Mouse (Mus musculus) ES-CJ7 (cell line): ENCODE measurements at regions not wholly inside any gene's neighbourhood (a gene's known extent, or its start where the extent isn't known, plus 50 kb on each side); places are given as distances from the start of the nearest gene placed in this dataset.

Source experiments
- DNase-seq: peaks from one replicate; pipeline ENCODE4 v3.0.0; 2011; ENCODE audit warnings: low read depth, low spot score

DNA sequence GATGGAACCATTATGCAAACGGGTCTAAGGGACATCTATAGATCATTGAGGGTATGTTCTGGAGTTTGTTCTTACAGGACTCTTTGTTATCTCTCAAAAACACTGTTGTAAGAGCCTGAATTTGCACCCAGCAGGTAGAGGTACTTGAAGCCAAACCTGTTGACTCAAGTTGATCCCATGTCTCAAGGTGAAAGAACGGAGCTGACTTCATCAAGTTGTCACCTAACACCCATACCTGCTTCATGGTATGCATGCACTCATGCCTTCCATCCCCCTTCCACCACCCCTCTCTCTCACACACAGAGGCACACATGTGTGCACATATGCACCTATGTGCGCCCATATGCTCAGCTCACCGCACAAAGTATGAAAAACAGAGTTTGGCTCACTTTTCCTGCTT is 189.0 kb downstream of the Ttll7 start:
- DNase-seq = no peak

DNA sequence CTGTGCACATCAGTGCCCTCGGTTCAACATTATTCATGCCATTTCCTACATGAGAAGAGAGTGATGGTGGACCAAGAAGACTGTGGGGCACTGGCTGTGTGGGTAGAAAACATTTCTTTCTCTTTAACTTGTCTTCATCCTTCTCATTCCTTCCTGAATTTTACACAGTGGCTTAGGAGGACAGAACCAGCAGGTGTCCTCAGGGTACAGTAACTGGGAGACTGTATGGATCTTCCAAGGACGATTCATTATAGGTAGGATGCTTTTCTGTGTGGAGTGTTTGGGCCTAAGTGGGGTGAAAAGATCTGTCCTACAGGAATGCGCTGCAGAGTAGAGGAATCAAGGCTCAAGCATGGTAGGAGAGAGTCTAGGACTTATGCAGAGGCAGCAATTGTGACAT is 190.7 kb downstream of the Ttll7 start:
- DNase-seq = no peak

DNA sequence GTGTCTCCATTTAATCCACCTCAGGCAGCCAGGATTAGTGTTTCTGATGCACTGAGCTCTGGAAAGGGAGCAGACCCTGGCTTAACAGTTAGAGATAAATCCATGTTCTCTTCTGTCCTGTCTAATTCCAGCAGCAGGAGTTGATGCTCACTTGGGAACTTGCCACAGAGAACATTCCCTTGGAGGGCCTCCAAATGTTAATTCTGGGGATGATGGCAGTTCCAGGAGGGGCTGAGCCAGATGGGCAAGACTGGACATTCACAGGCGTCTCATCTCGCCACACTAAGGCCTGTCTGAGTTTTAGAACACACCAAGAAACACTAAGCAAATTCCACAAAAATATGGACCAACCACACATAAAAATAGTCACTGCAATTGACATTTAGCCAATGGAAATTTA is 194.5 kb downstream of the Ttll7 start:
- no peak for DNase-seq

DNA sequence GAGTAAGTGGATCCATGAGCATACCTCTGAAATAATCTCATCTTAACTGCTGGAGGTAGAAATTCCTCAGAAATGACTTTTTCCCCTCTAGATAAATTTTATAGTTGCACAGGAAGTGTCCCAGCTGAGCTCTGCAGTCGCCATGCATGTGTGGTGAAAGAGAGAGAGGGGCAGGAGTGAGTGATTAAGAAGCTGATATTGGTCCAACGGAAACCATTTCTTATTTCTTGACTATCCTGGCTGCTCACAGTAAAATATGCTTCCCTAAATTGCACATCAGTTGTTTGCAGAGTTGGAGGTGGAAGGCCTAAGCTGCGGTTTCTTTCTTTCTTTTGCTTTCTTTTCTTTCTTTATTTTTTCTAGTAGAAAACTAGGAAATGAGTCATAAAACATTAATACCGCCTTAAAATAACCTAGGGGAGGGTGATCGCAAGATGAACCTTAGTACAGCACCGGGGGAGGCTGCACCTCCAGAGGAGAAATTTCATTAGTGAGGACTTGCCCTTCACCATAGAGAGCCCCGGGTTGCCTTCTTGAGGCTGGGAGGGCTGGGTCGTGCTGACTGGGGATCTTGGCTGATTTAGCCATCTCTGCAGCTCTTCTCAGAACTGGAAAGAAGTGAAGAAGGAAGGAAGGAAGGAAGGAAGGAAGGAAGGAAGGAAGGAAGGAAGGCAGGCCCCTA is 202.1 kb downstream of the Ttll7 start:
- no peak for DNase-seq

DNA sequence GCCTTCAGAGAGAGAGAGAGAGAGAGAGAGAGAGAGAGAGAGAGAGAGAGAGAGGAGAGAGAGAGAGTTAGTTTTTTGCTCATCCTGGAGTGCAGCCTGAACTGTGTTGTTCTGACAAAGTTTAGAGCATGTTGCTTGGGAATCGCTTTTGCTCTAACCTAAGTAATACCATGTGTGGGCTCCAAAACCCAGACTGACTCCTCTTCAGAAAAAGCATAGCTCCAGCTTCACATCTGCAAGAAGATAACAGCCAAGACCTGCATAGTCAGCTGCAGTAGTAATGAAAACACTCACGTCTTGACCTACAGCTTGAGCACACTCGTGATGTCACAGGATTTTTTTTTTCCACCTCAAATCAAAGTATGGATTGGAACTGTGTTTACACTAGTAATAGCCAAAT is 205.7 kb downstream of the Ttll7 start:
- no peak for DNase-seq

DNA sequence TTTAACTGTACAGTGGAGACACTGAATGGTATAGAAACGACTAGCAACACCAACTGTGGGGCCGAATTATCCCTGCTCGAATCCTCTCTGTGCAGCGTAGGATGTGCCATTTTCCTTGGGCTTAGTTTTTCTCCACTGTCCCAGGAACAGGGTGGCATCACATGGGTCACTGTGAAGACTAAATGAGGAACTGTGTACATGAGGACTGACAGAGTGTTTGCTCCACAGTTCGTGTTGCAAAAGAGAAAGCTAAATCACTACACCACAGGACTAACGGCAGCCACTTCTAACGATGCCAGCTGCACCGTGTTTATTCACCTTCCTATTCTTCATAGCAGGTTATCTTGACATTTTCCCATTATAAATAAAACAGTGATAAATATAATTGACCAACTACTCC is 208.5 kb downstream of the Ttll7 start:
- DNase-seq = no peak

DNA sequence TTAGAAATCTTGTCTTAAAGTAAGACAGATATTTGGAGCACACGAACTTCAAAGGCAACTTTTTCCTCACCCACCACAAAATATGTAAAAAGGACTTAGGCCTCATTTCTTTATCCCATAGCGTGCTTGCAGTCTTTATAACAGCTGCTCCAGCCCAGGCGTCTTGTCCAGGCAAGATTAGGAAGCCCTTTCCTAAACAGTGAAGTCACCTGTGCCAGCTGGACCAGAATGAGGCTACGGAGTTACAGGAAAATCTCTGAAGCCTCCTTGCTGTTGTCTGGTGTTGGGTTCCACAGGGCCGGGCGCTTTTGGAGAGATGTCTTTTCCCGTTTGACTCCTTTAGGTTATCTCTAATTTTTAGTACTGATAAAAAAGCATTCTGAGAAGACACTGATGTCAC is 210.3 kb downstream of the Ttll7 start:
- DNase-seq = no peak

DNA sequence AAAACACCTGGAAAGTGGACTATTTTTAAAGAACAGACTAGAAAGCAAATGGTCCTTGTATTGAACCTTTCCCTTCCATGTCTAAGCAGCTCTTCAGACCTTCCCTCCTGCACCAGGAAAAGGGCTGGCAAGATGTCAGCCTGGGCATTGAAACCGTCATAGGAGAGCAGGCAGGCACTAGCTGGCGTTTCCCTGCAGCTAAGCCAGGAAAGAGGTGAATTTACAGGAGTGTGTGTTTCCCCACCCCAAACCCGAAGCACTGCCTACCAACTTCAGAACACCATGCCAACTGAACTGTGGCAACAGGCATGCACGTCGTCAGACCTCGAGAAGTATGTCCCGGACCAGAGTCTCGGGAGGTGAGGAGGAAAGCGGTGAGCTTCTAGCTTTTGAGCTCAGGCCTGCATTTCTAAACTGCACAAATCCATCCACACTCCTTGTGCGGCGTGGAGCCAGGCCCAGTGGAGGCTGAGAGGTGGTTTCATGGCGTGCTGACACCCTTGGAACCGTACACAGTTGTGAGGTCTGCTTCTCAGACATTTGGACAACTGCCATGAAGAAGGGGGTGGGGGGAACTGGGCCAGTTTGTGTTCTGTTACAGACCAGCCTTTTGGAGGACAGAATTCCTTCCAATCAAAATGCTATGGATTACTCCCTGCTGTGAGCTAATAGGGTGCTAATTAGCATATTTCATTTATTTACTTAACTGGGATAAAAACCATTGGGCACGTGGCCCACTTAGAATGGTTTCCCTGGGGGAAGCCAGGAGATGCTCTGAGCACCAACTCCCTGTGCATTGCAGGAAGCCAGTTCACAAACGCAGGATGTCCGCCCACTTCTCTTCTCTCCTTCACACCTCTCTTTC is 211.6 kb downstream of the Ttll7 start:
- no peak for DNase-seq

DNA sequence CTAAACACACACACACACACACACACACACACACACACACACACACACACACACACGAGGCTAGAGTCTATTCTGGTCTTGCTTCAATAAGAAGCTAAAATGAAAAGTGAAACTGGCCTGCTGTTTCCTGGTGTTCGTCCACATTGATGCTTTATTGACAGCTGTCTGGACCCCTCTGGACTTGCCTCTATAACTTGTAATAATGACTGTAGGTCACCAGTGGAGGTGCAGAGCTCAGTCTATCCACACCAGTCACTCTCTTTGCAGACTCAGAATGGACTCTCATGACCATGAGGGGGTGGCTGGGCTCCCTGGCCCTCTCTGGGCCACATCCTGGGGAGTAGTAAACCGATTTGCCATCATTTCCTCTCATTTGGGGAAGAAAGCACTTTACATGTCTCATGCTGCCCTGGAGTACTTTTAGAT is 212.3 kb downstream of the Ttll7 start:
- DNase-seq = no peak

DNA sequence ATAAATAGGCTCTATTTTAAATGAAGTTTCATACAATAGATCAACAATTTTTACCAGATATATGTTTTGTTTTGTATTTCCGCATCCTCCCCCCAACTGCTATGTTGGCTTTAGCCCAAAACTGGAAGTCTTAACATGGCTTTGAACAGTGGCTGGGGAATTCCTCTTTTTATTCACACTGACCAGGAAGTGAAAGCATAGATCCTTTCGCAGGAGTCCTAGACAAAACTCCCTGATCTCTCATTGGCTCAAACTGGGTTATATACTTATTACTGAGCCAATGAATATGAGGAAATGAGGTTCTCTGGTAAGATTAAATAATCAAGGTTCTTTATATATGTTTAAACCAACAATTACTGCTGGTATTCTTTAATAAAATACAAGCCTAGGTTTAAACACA is 218.8 kb downstream of the Ttll7 start:
- DNase-seq = no peak

DNA sequence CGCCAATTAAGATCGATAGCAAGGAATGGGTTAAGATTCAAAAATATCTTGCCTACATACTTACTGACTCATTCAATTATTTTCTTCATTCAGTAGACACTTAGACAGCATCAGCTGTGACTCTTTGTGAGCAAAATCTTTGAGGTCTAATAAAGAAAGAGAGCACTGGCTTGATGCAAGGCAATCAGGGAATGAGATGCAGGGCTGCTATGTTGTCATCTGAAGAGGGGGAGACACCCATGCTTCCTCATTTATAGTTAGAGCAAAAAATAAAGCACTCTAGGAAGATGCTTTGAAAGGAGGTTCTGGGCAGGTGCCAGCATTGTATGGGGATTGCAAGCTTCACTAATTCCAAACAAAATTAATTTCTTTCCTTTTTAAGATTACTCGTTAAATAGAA is 228.0 kb downstream of the Ttll7 start:
- DNase-seq = no peak

DNA sequence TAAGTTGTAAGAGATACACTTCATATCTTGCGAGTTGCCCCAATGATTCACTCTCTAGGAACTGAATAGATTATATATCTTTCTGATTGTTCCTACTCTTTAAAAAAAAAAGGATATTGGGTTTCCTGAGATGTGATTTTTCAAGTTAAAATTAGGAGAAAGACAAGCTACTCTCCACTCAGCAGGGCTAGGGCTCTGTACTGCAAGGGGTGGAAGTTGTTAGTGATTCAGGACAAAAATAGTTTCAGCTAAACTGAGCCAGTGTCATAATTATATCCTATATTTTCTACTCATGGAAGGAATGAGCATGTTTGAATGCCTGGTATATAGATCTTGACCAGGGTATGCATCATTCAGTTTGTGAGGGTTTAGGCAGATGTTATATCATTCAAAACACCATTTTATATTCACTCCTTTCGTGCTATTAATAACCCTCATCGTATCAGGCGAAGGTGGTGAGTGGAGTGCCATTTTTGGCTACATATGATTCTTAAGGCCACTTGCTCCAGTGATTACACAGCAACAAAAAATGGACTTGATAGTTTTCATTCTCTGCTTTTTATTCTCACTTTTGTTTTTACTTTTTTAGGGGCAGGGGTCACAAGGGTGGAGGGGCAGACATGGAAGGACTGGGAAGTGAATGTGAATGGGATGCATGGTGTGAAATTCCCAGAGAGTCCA is 228.7 kb downstream of the Ttll7 start:
- no peak for DNase-seq

DNA sequence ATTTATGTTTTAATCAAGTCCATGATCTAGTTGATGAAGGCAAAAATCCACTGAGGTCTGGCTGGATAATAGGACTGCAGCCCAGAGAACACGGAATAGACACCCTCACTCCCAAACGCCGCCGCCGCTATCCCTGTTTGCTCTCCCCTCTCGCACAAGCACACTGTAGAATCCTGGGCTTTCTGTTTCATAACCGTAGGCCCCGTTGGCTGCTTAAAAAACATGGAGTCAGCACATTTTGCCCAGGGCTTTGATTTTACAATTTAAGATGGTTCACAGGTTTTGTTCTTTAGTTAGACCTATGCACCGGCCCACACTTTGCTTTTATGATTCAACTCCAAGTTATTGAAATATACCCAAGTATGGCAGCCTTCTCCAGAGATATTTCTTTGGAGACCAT is 229.6 kb downstream of the Ttll7 start:
- no peak for DNase-seq

DNA sequence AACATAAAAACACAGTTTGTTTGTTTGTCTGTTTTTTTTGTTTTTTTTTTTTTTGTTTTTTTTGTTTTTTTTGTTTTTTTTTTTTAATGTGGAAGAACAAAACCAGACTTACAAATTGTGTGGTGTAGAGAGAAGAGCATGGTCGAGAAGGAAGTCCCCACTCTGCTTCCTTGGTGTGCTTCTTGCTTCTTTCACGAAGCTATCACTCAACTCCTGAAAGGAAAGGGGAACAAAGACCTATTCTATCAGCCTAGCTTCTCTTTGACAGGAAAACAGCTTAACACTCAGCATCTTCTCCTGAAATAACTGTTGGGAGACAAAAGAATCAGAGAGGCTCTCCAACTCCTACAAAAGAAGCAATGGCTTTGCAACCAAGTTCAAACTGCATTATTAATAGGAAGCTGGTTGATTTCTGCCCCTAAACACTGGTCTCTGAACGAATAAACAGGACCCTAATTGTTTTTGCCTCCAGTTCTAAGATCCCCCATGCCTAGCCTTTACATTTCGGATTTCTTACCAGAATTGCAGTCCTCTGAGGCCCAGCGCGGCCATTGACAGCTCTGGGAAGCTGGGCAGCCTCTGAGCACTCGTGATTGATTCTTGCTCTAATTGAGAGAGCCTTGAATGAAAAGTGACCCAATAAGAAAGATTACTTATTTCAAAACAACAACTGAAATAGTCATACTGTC is 230.2 kb downstream of the Ttll7 start:
- no peak for DNase-seq

DNA sequence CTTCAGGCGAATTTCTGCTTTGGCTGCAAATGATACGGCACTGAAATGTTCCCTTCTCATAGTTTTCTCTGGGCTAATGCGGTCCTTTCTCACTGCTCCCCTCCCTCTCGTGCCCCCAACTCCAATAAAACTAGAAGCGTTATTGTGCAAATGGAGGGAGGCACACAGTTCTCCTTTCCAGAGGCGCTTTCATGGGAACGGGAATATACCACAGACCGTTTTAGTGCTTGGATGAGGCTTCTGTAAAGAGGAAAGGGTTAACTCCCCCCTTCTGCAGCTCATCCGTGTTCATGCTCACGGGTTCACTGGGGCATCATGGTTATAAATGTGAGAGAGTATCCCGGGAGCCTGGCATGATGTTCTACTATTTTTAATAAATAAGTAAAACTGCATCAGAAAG is 231.2 kb downstream of the Ttll7 start:
- no peak for DNase-seq

DNA sequence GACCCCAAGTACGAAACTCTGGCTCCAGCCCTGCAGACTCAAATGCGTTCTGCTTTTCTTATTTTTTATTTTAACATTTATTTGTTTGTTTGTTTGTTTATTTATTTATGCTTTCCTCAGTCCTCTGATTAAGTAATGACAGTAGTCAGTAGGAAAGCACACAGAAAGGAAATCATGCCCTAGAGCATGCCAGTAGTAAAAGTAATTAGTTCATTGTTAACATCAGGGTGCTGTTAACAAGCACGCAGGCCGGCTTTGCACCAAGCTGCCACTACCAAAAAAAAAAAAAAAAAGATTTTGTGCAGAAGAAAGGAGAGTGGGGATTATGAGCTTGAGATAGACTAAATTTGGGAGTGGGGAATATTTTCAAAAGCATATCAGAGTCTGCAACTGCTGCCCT is 231.7 kb downstream of the Ttll7 start:
- DNase-seq = no peak

DNA sequence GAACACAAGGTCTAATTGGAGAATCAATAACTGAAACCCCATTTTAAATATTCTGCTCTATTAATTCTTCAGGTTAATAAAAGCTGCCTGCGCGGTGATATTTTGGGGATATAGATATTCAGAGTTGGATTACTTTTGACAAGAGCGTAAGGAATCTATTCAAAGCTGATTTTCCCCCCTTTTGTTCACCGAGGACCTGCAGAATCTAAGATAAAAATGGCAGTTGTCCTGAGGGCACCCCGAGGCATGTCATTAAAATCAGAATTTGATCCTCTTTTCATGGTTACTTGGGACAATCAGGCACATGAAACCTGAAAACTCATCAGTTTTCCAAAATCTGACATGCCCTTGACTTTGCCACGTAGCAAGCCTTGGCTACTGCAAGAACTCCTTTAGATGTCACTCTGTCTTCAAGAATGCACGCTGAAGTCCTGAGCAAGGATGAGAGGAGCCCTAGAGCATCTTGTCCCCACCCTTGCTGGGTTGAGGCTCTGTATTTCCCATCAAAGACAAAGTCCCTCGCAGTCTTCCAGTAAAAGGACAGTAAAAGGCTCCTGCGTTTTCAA is 232.5 kb downstream of the Ttll7 start:
- DNase-seq = no peak

DNA sequence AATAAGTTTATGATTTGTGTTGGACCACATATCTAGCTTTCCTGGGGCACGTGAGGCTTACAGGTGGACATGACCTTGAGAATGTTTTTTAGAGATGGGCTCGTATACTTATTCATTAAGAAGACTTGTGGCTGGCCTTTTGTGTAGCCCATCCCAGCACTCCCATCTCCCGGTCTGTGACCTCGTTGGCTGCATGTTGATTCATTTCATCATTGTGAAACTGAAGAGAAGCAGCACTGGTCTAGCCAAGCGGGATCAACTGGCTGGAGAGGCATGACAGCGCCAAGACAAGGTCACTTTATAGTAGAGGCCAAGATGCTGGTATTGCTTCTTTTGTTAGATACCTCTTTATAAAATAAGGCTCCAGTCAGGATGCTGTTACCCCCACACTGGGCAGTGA is 236.0 kb downstream of the Ttll7 start:
- DNase-seq = no peak

DNA sequence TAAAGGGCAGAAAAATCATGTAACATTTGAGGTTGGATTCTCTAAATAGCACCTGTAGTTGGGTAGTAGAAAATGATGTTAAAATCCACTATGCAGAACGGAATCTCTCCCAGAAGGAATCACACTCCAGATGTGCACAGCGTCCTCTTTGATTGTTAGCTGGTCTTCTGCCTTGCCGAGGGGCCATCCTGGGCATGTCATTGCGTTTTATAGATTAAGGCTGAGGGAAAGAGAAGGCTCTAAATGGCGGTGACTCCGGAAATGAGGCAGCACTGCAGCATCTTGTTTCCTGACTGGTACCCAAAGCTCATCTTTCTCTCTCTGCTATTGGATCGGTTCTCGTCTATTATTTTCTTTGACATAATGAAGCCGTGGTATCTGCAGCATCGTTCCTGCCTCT is 237.5 kb downstream of the Ttll7 start:
- DNase-seq = no peak

DNA sequence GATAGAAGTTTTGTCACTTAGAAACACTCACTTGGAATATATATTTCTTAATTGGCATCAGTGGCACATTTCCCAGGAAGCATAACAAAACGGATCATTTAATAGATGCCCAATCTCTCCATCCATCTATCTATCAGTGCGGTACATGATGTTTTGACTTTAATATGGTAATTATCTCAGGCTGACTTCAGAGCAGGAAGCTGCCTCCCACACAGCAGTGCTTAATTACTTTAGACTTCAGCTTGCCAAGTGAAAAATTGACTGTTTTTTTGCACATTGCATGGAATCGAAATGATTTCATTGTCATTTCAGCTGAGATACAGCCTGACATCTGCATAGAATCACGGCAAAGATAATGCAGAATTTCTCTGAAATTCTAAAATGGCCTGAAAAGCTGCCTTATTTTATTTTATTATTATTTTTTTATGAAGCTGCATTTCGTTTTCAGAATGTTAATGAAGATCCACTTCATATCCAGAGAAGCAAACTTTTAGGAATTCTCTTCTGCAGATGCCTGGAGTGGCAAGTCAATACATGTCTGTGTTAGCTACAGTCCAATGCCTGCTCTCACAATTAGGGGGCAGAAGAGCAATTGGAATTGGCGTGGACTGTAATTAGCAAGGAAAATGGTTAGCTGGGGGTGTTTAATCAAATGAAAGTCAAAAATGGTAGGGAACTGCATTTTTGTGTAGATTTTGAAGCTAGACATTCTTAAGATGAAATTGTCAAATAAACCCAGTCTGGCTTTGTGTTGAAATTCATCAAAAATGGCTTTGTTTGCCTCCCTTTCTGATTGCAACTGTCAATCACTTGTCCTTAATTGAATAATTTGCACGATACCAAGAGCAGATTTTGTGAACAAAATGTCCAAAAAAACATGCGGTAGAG is 240.3 kb downstream of the Ttll7 start:
- no peak for DNase-seq

DNA sequence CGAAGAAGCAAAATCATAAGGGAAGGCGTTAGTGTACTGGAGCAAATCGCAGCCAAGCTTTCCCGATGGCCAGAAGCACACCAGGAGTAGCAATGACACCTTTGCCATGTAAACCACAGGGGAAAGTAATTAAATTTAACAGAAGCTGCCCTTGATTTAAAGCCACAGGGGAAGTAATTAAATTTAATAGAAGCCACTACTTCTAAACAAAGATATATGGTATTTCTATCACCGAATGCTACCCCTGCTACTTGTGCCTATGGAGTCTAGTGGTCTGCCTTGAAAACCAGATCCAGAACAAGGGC is 240.9 kb downstream of the Ttll7 start:
- DNase-seq = no peak
